Mouse (Mus musculus) heart, postnatal 25 days (tissue): ENCODE results near the gene Setd1a. TPM values are rescaled to one million over a fixed set of nuclear protein-coding genes. Genes with fewer than 3 reads are reported as not detected.

Experiments
- DNase-seq: peaks from one replicate; pipeline ENCODE4 v3.0.0; 2022; ENCODE audit warnings: low spot score
- intact Hi-C: fragments of 180-260 bp; cut with DNase I; formaldehyde crosslinking; loops from one replicate; pipeline ENCODE4 v1.15.1; 2025
- total RNA-seq, 2 experiments: library from RNA; stranded (reverse); gene quantifications; 2 replicates each; pipeline ENCODE4 v1.2.3; 2021

Gene Setd1a
- total RNA-seq, 2 experiments from 2014 or later = 18.8 to 21.1 TPM

DNA sequence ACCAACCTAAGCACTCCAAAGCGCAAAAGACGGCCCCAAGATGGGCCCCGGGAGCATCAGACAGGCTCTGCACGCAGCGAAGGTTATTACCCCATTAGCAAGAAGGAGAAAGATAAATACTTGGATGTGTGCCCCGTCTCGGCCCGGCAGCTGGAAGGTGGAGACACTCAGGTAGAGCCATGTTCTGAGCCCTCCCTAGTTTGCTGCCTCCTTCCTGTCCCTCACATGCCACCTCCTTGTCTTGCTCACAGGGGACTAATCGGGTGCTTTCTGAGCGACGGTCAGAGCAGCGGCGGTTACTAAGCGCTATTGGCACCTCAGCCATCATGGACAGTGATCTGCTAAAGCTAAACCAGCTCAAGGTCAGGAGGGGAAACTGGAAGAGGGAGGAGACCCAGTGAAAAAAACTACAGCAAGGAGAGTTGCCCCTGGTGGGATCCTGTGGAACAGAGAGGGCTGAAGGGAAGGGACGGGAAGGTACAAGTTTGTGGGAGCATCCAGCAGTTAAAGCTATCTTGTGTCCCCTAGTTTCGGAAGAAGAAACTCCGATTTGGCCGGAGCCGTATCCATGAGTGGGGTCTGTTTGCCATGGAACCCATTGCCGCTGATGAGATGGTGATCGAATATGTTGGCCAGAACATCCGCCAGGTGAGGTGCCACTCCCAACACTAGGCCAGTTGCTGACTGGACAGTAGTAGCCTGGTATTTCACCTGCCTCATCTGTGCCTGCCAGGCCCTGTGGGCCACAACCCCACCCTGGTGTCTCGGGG is 20.8 kb downstream of the Setd1a start:
- intact Hi-C loops = loop anchor here (5.0 kb wide), 1 partner anchor 135 kb away; the partner anchor contains the start of gene Prss8
- no peak for DNase-seq

DNA sequence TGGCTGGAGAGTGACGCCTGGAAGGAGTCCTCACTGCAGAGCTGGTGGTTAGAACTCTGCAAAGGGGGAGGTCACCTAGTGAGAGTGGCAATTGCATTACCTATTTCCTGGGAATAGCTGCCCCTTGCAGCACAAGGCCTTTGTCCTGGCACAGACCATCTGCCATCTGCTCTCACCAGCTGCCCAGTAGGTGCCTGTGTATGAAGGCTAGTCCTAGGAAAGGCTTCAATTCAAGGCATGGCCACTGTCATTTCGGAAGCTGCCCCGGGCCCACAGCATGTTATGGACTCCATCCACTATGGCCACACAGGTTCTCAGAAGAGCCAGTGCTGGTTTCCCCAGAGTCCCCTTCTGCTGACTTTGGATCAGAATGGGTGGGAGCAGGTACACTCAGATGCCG is 22.1 kb downstream of the Setd1a start:
- DNase-seq = no peak
- intact Hi-C loops = loop anchor here (2.0 to 5.0 kb wide), 2 partner anchors 78 to 134 kb away; partner anchors contain the start of genes Prss8, Zfp646 and Zfp668

- intact Hi-C loops = loop anchor here (2.0 to 5.0 kb wide), 2 partner anchors 78 to 133 kb away; partner anchors contain the start of genes Prss8, Zfp646 and Zfp668
- DNase-seq = no peak
These were observed 22.7 kb downstream of the Setd1a start for GRCm38 (mm10) chr7:127799211-127799610.

DNA sequence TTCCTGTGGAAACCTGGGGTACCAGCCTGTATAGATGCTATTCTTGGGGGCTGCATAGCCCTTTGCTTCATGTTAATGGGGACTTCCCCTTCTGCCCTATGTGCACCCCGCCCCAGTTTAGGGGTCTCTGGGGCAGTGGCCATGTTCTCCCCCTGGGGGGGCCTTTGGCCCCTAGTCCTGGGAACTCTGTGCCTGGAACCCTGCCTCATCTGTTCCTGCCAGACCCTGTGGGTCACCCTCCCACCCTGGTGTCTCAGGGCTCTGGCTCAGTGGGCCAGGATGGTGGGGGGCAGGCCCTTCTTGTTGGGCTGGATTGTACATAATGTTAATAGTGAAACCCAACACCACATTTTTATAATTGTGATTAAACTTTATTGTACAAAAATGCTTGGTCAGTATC is 23.3 kb downstream of the Setd1a start:
- no peak for DNase-seq
- intact Hi-C loops = loop anchor here (2.0 to 5.0 kb wide), 5 partner anchors 15 to 133 kb away; partner anchors contain the start of genes Prss53, Prss8, Zfp646 and Zfp668

DNA sequence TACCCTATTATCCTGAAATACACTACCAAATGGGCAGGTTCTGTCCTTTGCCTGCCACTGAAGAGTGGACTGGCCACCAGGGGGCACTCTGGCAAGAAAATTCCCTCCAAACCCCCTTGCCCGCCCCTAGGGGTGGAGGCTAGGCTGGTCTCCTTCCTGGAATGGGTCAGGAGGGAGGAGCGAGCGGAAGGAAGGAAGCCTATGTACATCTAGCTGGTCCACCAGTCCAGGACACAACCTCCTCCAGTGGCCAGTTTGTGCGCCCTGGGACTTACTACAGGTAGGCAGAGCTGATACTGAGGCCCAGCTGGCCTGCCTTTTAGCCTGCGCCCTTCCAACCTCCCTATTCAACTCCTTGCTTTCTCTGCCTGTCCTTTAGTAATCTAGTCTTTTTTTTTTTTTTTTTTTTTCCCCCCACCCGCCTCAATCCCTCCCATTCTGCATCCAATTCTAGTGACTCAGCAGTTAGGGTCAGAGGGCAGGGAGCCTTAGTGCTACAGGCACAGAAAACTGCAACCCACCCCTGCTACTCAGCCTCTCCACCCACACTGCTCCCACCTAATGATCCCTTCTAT is 24.1 kb downstream of the Setd1a start, which contains the start of gene Hsd3b7:
Hsd3b7 (plus strand) TSS at position 170 of the 575 bp plus-strand sequence.
- intact Hi-C loops = loop anchor here (2.0 to 5.0 kb wide), 3 partner anchors 14 to 92 kb away; partner anchors contain the start of gene Prss53
- DNase-seq = peak; percentile 87

GRCm38 (mm10) chr7:127801010-127801621 is 24.6 kb downstream of the Setd1a start:
- intact Hi-C loops = loop anchor here (2.0 to 5.0 kb wide), 3 partner anchors 14 to 91 kb away; partner anchors contain the start of gene Prss53
- DNase-seq = no peak

DNA sequence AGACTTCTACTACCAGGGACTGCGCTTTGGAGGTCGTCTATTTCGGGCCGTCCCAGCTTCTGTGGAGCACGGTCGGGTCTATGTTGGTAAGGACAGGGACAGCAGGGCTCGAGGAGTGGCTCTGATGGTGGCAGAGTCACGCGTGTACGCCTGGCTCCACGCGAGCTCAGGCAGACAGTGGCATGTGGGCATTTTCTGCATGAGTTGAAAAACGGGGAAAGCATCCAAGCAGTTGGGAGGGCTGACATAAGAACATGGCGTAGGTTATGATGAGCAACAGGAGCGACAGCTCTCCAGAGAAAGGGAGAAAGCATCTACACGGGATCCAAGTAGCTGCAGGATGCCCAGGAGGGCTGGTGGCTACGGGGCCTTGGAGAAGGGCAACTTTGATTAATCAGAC is 25.8 kb downstream of the Setd1a start:
- no peak for DNase-seq
- intact Hi-C loops = loop anchor here (5.0 kb wide), 1 partner anchor 90 kb away; the partner anchor contains the start of gene Prss53

- DNase-seq = no peak
- intact Hi-C loops = no loop called here
These were observed 32.4 kb downstream of the Setd1a start for GRCm38 (mm10) chr7:127808821-127809220.

- DNase-seq = no peak
- intact Hi-C loops = no loop called here
These were observed 33.4 kb downstream of the Setd1a start for GRCm38 (mm10) chr7:127809846-127810245.

- DNase-seq = no peak
- intact Hi-C loops = no loop called here
These were observed 34.2 kb downstream of the Setd1a start for GRCm38 (mm10) chr7:127810650-127811049.

- intact Hi-C loops = no loop called here
- no peak for DNase-seq
These were observed 34.8 kb downstream of the Setd1a start for GRCm38 (mm10) chr7:127811240-127811639.

DNA sequence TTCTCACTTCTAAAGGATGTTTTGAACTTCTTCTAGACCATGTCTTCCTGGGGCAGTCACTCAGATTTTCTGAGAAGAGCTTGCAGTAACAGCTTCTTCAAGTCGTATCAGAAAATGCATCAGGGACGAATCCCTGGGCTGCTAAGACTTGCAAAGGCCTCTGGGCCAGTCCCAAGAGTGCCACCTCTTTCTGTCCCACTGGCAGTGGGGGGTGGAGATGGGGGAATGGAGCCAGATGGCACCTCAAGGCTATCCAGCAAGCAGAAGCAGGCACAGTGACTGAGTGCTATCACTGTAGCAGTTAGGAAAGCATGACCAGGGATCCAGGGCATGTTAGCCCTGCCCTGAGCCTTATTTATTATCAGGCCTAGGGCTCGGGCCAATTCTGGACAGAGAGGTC is 35.8 kb downstream of the Setd1a start:
- no peak for DNase-seq
- intact Hi-C loops = no loop called here

DNA sequence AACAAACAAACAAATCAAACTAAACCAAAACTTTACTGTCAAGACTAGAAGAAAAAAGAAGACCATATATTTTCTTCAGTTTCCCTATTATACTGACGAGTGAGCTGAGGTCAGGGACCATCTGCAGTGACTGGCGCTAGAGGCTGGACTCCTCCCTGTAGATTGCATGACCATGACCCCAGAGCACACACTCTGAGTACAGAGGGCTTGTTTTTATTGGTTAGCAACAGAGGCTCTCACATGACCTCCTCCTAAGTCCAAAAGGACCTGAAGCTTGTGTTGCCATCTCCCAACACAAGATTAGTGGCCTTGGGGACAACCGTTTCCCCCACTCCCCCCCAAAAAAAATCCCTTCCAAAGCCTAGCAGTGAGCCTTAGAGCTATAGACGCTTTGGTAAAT is 37.4 kb downstream of the Setd1a start:
- intact Hi-C loops = loop anchor here (2.0 kb wide), 1 partner anchor 13 kb away; the partner anchor contains the start of gene Hsd3b7
- DNase-seq = no peak

DNA sequence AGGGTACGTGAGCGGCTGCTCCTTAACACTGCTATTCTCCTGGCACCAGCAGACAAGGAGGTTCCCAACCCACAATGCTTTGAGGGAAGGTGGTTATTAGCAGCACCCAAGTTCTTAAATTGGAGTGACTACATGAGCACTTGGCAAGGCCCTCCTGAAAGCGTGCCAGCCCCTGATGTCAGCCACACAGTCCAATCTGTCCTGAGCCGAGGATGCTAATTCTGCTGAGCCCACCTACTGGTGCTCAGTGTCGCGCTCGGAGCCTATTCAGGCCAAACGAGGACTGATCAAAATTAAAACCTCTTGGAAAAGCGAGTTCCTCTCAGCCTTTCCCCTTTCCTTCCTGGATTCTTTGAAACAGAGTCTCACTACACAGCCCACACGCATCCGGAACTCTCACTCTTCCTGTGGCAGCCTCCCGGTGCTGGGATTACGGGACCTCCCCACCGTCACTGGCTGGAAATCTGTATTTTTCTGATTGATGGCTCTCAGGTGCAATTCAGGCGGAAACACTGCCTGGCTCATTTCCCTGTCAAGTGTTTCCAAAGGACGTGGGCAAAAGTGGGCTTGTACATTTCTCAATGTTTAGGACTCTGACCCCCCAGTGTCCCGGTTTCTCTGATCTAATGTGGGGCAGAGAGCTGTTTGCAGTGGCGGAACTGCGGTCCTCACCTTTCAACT is 37.9 kb downstream of the Setd1a start:
- peak; percentile 75 for DNase-seq
- intact Hi-C loops = loop anchor here (2.0 kb wide), 1 partner anchor 14 kb away; the partner anchor contains the start of gene Hsd3b7

- DNase-seq = no peak
- intact Hi-C loops = loop anchor here (2.0 kb wide), 1 partner anchor 14 kb away; the partner anchor contains the start of gene Hsd3b7
These were observed 38.7 kb downstream of the Setd1a start for GRCm38 (mm10) chr7:127815116-127815665.

DNA sequence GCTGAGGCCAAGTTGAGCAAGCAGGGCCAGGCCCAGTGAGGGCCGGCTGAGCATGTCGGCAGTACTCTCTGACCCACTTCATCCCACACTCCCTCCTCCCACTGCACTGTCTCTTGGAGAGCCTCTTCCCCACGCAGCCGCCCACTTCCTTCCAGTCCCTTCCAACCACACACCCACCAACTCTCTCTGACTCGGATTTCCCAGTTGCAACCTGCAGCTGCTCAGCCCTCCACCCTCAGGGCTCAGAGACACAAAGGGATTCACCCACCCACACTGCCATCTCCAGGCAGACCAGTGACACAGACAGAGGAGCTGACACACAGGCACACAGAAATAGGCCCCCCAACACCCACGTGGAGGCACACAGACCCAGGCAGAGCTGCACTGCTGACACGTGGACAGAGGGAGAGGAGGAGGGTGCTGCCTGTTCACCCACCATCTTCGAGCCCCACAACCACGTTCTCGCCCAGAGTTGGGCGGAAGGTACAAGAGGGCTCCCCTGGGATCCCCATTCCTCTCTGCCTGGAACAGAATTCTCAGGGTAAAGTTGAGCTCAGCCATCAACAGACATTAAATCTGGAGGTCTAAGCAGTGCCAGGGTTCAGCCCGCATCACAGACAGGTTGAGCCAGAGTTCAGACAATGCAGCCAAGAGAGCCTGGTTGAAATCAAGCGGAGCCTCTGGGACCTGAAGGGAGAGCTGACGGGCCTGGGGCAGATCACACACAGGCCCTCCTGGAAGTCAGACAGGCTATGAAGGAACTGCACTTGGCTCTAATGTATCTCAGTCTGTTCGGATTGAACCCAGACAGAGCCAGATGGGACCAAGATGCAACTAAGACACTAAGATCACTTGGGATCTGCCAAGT is 39.7 kb downstream of the Setd1a start:
- intact Hi-C loops = loop anchor here (2.0 kb wide), 1 partner anchor 15 kb away; the partner anchor contains the start of gene Hsd3b7

GRCm38 (mm10) chr7:127817053-127817452 is 40.6 kb downstream of the Setd1a start:
- intact Hi-C loops = no loop called here
- DNase-seq = no peak

More for the DNA sequence above, 39.7 kb downstream of the Setd1a start:
- peak; percentile 53 for DNase-seq

DNA sequence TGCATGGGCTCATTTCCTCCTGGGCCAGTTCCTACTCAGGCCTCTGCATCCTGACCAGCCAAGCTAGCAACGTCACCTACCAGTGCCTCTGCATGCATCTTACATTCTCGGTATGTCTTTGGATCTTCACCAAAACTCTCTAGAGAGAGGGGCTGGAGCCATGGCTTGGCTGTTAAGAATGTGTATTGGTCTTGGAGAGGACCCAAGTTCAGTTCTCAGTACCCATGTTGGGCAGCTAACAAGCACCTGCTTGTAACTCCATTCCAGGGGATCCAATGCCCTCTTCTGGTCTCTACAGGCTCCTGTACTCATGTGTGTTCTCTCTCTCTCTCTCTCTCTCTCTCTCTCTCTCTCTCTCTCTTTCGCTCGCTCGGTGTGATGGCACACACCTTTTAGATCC is 41.3 kb downstream of the Setd1a start:
- intact Hi-C loops = no loop called here
- DNase-seq = no peak
